Mouse (Mus musculus): ENCODE data around the gene Sh3pxd2b. TPM values are rescaled to one million over a fixed set of nuclear protein-coding genes. Genes with fewer than 3 reads are reported as not detected.
"Not testable (repeated sequence)": the region's sequence is repeated elsewhere in the genome, so short reads cannot be mapped to it uniquely, and the experiment has no call there.

Gene Sh3pxd2b
- 20.8 and 21.1 TPM in 2 replicates for polyA plus RNA-seq (2015; fragmentation: Nextera tagmentation; extraction: Ambion mirVana)

- peak within 1 kb of the TSS; percentile 91 for H3K9ac ChIP-seq
- no peaks in the 10 kb centered on the region for H3K27me3 ChIP-seq
- peak within 1 kb of the TSS; percentile 94 for H3K4me3 ChIP-seq
- peak; percentile 83 for ATAC-seq (ENCODE audit: low FRiP score, low read depth)
- peak within 1 kb of the TSS; percentile 88 for H3K27ac ChIP-seq (replicated peaks)
- H3K4me1 ChIP-seq (replicated peaks): peaks cover 36% of the 10 kb centered on the region
- H3K9me3 ChIP-seq: no peaks in the 10 kb centered on the region
- peak within 1 kb of the TSS; percentile 95 for H3K4me2 ChIP-seq
- peaks cover 10% of the 10 kb centered on the region; the same call in 1 of the 2 replicates for H3K36me3 ChIP-seq
- WGBS: 1% methylated on average over 44 of the region's 86 CpGs
Measured at GRCm38 (mm10) chr11:32347607-32348432, at the start of gene Sh3pxd2b. Gene Sh3pxd2b (plus strand): TSS chr11:32347820.

DNA sequence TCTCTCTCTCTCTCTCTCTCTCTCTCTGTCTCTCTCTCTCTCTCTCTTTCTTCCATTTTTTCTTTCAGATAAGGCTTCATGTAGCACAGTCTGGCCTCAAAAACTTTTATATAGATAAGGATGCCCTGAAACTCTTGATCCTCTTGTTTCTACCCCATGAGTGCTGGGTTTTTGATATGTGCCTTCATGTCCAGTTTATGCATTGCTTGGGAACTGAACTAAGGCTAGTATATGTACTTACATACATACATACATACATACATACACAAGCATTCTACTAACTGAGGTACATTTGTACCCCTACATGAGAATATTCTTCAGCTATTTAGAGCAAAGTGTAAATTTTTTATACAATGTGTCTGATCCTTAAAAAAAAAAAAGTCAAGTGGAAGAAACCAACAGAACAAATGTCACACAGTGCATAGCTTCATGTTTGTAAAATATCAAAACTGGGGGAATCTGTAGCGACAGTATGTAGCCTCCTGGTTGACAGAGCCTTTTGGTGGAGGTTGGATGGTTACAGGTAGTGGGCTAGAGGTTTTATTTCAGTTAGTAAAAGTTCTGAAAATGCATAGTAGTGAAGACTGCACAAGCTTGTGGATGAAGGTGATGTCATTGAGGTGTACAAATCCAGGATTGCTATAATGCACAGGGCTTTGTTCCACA lies 49.6 kb upstream of the Sh3pxd2b start:
- H3K9ac ChIP-seq: no peak overlapping the region
- H3K27ac ChIP-seq (replicated peaks): no peak overlapping the region
- ATAC-seq (ENCODE audit: low FRiP score, low read depth): no peak
- no peak overlapping the region for H3K4me3 ChIP-seq
- no peak overlapping the region for H3K4me2 ChIP-seq
- no peaks in the 10 kb centered on the region for H3K9me3 ChIP-seq
- H3K4me1 ChIP-seq (replicated peaks): no peaks in the 10 kb centered on the region
- WGBS: 86% methylated on average over 1 of the region's 1 CpGs
- no peaks in the 10 kb centered on the region for H3K27me3 ChIP-seq
- H3K36me3 ChIP-seq: no peaks in the 10 kb centered on the region

DNA sequence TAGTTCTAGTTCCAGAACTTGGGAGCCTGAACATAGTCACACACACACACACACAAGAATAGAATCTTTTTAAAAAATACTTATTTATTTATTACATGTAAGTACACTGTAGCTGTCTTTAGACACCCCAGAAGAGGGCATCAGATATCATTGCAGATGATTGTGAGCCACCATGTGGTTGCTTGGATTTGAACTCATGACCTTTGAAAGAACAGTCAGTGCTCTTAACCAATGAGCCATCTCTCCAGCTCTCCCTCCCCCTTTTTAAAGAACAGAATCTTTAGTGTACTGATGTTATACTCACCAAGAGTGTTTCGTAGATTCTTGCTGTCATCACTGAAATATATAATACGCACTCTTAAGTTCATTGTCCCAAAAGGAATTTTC lies 49.1 kb upstream of the Sh3pxd2b start:
- no peak for ATAC-seq (ENCODE audit: low FRiP score, low read depth)
- WGBS: 96% methylated on average over 2 of the region's 2 CpGs
- Histone ChIP-seq H3K4me2 (no peak overlapping the region), H3K4me3 (no peak overlapping the region), H3K36me3 (no peaks in the 10 kb centered on the region), H3K27ac (replicated peaks) (no peak overlapping the region), H3K9me3 (no peaks in the 10 kb centered on the region), H3K4me1 (replicated peaks) (no peaks in the 10 kb centered on the region), H3K27me3 (no peaks in the 10 kb centered on the region), H3K9ac (no peak overlapping the region)

GRCm38 (mm10) chr11:32299865-32300264 lies 47.8 kb upstream of the Sh3pxd2b start, which contains the start of gene Hbq1a:
Gene Hbq1a (plus strand): TSS chr11:32300069.
- not testable (repeated sequence) for H3K27ac ChIP-seq (replicated peaks); H3K4me1 ChIP-seq (replicated peaks); H3K27me3 ChIP-seq; H3K9me3 ChIP-seq; H3K9ac ChIP-seq; H3K36me3 ChIP-seq
- Histone ChIP-seq H3K4me2 (peak within 1 kb of the TSS; percentile 47), H3K4me3 (peak within 1 kb of the TSS; percentile 26)
- 11% methylated on average over 16 of the region's 16 CpGs for WGBS
- peak; percentile 35; the same call in 1 of the 2 replicates for ATAC-seq (ENCODE audit: low FRiP score, low read depth)

DNA sequence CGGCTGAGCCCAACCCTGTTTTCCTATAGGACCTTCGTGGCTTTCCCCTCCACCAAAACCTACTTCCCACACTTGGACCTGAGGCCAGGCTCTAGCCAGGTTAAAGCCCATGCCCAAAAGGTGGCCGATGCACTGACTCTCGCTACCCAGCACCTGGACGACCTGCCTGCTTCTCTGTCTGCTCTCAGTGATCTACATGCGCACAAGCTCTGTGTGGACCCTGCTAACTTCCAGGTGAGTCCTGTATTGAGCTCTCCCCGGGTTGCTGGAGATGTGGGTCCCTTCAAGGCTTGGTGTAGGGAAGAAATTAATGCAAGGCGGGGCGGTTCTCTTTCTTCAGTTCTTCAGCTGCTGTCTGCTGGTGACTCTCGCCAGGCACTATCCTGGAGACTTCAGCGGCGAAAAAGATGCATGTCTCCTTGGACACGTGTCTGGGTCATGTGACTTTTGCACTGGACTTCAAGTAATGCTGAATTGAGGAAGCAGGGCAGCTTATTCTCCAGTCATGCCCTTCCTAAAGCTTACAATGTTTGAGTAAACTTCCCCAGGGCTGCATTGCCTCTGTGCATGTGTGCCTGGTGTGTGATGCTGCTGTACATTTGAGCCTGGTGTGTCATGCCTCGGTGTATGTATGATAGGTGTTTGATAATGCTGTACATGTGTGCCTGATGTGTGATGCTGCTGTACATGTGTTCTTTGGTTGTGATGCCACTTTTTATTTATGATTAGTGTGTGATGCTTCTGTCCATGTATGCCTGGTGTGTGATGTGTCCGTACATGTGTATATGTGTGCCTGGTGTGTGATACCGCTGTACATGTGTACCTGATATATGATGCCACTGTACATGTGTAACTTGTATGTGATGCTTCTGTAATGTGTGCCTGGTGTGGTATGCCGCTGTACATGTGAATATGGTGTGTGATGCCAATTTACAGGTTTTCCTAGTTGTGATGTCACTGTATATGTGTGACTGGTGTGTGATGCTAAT lies 47.0 kb upstream of the Sh3pxd2b start:
- WGBS: 53% methylated on average over 16 of the region's 17 CpGs
- H3K4me3 ChIP-seq: peak overlapping the region; percentile 26
- H3K4me1 ChIP-seq (replicated peaks): no peaks in the 10 kb centered on the region
- H3K36me3 ChIP-seq: no peaks in the 10 kb centered on the region
- H3K27ac ChIP-seq (replicated peaks): no peak overlapping the region
- no peaks in the 10 kb centered on the region for H3K27me3 ChIP-seq
- H3K9ac ChIP-seq: no peak overlapping the region
- peak; percentile 20; the same call in 1 of the 2 replicates for ATAC-seq (ENCODE audit: low FRiP score, low read depth)
- no peaks in the 10 kb centered on the region for H3K9me3 ChIP-seq
- peak overlapping the region; percentile 47 for H3K4me2 ChIP-seq

DNA sequence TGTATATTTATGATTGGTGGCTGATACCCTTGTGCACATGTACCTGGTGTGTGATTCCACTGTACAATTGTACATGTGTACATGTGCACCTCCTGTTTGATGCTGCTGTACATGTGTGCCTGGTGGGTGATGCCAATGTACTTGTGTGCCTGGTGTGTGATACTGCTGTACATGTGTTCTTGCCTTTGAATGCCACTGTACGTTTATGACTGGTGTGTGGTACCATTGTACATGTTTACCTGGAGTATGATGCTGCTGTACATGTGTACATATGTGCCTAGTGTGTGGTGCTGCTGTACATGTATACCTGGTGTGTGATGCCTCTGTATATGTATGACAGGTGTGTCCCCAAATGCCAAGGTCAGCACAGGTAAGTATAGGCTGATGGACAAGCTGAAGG lies 46.1 kb upstream of the Sh3pxd2b start:
- no peak overlapping the region for H3K9ac ChIP-seq
- ATAC-seq (ENCODE audit: low FRiP score, low read depth): no peak
- no peaks in the 10 kb centered on the region for H3K4me1 ChIP-seq (replicated peaks)
- H3K9me3 ChIP-seq: no peaks in the 10 kb centered on the region
- no peaks in the 10 kb centered on the region for H3K27me3 ChIP-seq
- no peak overlapping the region for H3K4me3 ChIP-seq
- no peaks in the 10 kb centered on the region for H3K36me3 ChIP-seq
- H3K27ac ChIP-seq (replicated peaks): no peak overlapping the region
- no peak overlapping the region for H3K4me2 ChIP-seq
- WGBS: 85% methylated on average over 1 of the region's 1 CpGs

DNA sequence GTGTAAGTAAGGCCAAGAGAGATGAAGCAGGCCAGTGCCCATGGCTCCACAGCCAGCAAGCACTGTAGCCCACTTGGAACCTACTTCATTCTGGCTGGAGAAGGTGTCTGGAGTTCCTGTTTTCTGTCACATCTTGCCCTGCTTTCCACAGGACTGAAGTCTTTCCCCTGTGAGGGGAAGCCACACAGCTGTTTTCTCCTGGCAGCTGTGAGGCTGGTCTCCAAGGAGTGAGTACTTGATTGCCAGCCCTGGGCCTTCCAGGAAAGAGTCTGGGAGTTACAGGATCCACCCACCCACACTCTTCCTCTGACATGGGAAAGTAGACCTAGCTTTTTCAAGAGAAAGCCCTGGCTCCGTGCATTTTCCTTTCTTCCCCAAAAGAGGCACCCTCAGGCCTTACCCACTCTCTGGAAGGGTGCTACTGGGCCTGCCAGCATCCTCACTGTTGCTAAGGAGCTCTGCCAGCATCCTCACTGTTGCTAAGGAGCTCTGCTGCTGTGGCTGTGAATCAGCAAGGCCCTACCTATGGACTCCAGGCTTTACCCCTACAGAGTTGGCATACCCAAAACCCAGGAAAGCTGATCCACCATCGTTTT lies 44.7 kb upstream of the Sh3pxd2b start:
- H3K4me3 ChIP-seq: no peak overlapping the region
- no peaks in the 10 kb centered on the region for H3K4me1 ChIP-seq (replicated peaks)
- no peaks in the 10 kb centered on the region for H3K36me3 ChIP-seq
- no peaks in the 10 kb centered on the region for H3K27me3 ChIP-seq
- H3K27ac ChIP-seq (replicated peaks): peak overlapping the region; percentile 39; the same call in 1 of the 2 replicates
- no peak overlapping the region for H3K4me2 ChIP-seq
- H3K9me3 ChIP-seq: no peaks in the 10 kb centered on the region
- ATAC-seq (ENCODE audit: low FRiP score, low read depth): peak; percentile 64; the same call in 1 of the 2 replicates
- WGBS: 41% methylated on average over 2 of the region's 2 CpGs
- no peak overlapping the region for H3K9ac ChIP-seq

DNA sequence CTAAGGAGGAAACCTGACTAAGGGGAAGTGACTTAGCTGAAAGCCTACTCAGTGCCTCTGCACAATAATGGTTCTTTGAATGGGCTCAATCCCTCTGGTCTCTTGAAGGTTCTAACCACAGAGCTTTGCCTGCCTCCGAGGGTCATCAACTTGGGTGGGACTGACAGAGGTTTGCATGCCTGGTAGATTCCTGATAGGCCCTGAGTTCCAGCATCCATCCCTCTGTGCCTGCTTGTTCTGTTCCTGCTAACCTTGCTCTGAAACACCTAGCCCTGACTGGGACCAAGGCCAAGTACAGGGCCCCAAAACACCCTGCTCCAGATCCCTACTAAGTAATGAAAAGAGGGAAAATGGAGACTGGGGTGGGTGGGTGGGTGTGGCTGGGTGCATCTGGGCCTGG lies 44.2 kb upstream of the Sh3pxd2b start:
- Histone ChIP-seq H3K27ac (replicated peaks) (0 out of 2 replicates have a peak overlapping the region, but pooled peaks have one; percentile 39), H3K36me3 (no peaks in the 10 kb centered on the region), H3K9me3 (no peaks in the 10 kb centered on the region), H3K4me1 (replicated peaks) (no peaks in the 10 kb centered on the region), H3K9ac (no peak overlapping the region), H3K27me3 (no peaks in the 10 kb centered on the region), H3K4me2 (no peak overlapping the region), H3K4me3 (no peak overlapping the region)
- no peak for ATAC-seq (ENCODE audit: low FRiP score, low read depth)
- 91% methylated on average over 1 of the region's 1 CpGs for WGBS

DNA sequence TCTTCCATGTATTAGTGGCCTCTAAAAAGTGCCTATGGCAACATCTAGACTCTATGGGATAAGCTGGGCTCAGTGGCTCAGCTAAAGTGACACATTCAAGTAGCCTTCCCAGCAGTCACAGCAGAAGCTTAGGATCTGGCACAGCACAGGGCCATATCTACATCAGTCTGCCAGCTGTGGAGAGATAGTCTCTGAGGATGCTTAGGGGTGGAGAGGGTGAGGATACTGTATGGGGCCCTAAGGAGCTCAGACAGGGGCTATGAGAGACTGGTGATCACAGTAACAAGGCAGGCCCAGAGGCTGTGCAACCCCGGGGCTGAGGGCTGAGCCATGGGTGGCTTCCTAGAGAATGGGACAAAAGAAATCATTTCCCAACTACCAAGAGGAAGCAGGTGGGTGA lies 40.6 kb upstream of the Sh3pxd2b start:
- no peaks in the 10 kb centered on the region for H3K36me3 ChIP-seq
- no peak overlapping the region for H3K27ac ChIP-seq (replicated peaks)
- H3K9ac ChIP-seq: no peak overlapping the region
- H3K9me3 ChIP-seq: no peaks in the 10 kb centered on the region
- no peaks in the 10 kb centered on the region for H3K4me1 ChIP-seq (replicated peaks)
- no peak overlapping the region for H3K4me2 ChIP-seq
- no peaks in the 10 kb centered on the region for H3K27me3 ChIP-seq
- no peak for ATAC-seq (ENCODE audit: low FRiP score, low read depth)
- H3K4me3 ChIP-seq: no peak overlapping the region
- 79% methylated on average over 1 of the region's 1 CpGs for WGBS

DNA sequence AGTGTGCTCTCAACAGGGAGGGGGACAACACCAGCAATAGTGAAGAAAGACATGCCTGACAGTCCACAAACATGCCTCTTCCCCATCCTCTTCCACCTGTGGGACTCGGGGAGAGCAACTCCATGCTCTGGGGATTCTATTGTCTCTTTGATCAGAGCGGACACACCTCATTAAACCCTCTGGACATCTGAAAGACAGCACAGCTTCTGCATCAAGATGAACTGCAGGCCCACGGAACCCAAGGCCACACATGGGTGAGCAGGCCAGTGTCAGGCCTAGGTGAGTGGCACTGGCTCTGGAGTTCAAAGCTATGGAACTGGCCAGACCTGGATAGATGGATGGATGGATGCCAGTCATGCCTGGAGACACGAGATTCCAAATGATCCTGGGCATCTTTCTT lies 38.2 kb upstream of the Sh3pxd2b start:
- ATAC-seq (ENCODE audit: low FRiP score, low read depth): no peak
- Histone ChIP-seq H3K9ac (no peak overlapping the region), H3K4me3 (no peak overlapping the region), H3K4me2 (no peak overlapping the region), H3K27ac (replicated peaks) (no peak overlapping the region), H3K9me3 (no peaks in the 10 kb centered on the region), H3K4me1 (replicated peaks) (no peaks in the 10 kb centered on the region), H3K27me3 (no peaks in the 10 kb centered on the region), H3K36me3 (no peaks in the 10 kb centered on the region)
- WGBS: 36% methylated on average over 4 of the region's 4 CpGs

DNA sequence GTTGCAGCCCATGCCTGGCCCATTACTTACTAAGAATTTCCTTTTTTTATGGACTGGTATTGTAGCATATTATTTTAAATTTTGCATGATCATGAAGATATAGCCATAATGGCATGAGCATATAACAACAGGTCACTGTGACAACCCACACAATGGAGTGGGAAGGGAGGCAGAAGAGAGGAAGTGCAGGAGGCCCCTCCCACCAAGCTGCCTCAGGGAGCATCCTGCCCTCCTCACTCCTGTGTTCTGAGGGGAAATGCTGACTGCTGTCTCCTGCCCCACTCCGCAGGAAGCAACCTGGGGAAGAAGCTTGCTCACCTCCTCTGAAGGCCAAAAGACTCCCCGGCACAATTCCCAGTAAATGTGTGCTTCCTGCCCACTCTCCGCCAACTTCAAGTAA lies 37.7 kb upstream of the Sh3pxd2b start:
- no peak overlapping the region for H3K27ac ChIP-seq (replicated peaks)
- no peaks in the 10 kb centered on the region for H3K27me3 ChIP-seq
- no peaks in the 10 kb centered on the region for H3K36me3 ChIP-seq
- H3K4me2 ChIP-seq: no peak overlapping the region
- H3K9ac ChIP-seq: no peak overlapping the region
- no peaks in the 10 kb centered on the region for H3K9me3 ChIP-seq
- WGBS: 79% methylated on average over 3 of the region's 3 CpGs
- H3K4me1 ChIP-seq (replicated peaks): no peaks in the 10 kb centered on the region
- H3K4me3 ChIP-seq: no peak overlapping the region
- no peak for ATAC-seq (ENCODE audit: low FRiP score, low read depth)

Measured in hindbrain, embryonic 15.5 days (tissue).